Mouse (Mus musculus) induced T-regulatory cell, adult 2 months (primary cell): Measurements from ENCODE around the gene Adam19.

Source experiments
- DNase-seq: peaks from one replicate; pipeline ENCODE4 v3.0.0-alpha.2; 2012; ENCODE audit warnings: low read depth

Gene Adam19

GRCm38 (mm10) chr11:46107046-46107445 is 51.3 kb downstream of the Adam19 start:
- DNase-seq: no peak

GRCm38 (mm10) chr11:46109206-46109605 is 53.4 kb downstream of the Adam19 start:
- no peak for DNase-seq

GRCm38 (mm10) chr11:46110156-46110944 is 54.6 kb downstream of the Adam19 start:
- DNase-seq: no peak

GRCm38 (mm10) chr11:46110945-46111287 is 55.1 kb downstream of the Adam19 start:
- no peak for DNase-seq

GRCm38 (mm10) chr11:46113211-46113610 is 57.4 kb downstream of the Adam19 start:
- no peak for DNase-seq

GRCm38 (mm10) chr11:46114221-46114620 is 58.4 kb downstream of the Adam19 start:
- no peak for DNase-seq

GRCm38 (mm10) chr11:46115011-46115410 is 59.2 kb downstream of the Adam19 start:
- no peak for DNase-seq

GRCm38 (mm10) chr11:46115411-46116173 is 59.8 kb downstream of the Adam19 start:
- no peak for DNase-seq

- DNase-seq: no peak
Measured at GRCm38 (mm10) chr11:46116510-46116909, 60.7 kb downstream of the Adam19 start.

GRCm38 (mm10) chr11:46119624-46120023 is 63.8 kb downstream of the Adam19 start:
- DNase-seq: no peak

- DNase-seq: no peak
Measured at GRCm38 (mm10) chr11:46120084-46120483, 64.3 kb downstream of the Adam19 start.

- no peak for DNase-seq
Measured at GRCm38 (mm10) chr11:46121666-46122065, 65.9 kb downstream of the Adam19 start.

GRCm38 (mm10) chr11:46122875-46123274 is 67.1 kb downstream of the Adam19 start:
- no peak for DNase-seq

- DNase-seq: no peak
Measured at GRCm38 (mm10) chr11:46123328-46123866, 67.6 kb downstream of the Adam19 start.

GRCm38 (mm10) chr11:46125093-46125834 is 69.5 kb downstream of the Adam19 start:
- peak; percentile 68 for DNase-seq

- peak; percentile 62 for DNase-seq
Measured at GRCm38 (mm10) chr11:46125835-46126229, 70.0 kb downstream of the Adam19 start.

GRCm38 (mm10) chr11:46126317-46126716 is 70.5 kb downstream of the Adam19 start:
- DNase-seq: no peak

- peak; percentile 70 for DNase-seq
Measured at GRCm38 (mm10) chr11:46126827-46127410, 71.1 kb downstream of the Adam19 start.

GRCm38 (mm10) chr11:46127621-46128547 is 72.1 kb downstream of the Adam19 start:
- DNase-seq: peak; percentile 54

- peak; percentile 91 for DNase-seq
Measured at GRCm38 (mm10) chr11:46128548-46128945, 72.8 kb downstream of the Adam19 start.
